Mouse (Mus musculus) NIH3T3 (cell line): Measurements from ENCODE around the gene Skap2.

ENCODE experiments used
- DNase-seq: peaks from one replicate; pipeline ENCODE4 v3.0.0-alpha.2; 2012; ENCODE audit warnings: low read depth

The Skap2 gene

GRCm38 (mm10) chr6:51844106-51844505, 168.2 kb downstream of the Skap2 start:
- DNase-seq, result no peak

- no peak for DNase-seq
Measured at GRCm38 (mm10) chr6:51843081-51843480, 169.3 kb downstream of the Skap2 start.

GRCm38 (mm10) chr6:51838177-51838576, 174.2 kb downstream of the Skap2 start:
- no peak for DNase-seq

GRCm38 (mm10) chr6:51833362-51833761, 179.0 kb downstream of the Skap2 start:
- no peak for DNase-seq

- DNase-seq, result no peak
Measured at GRCm38 (mm10) chr6:51825621-51826021, 186.7 kb downstream of the Skap2 start.

GRCm38 (mm10) chr6:51824136-51824830, 188.1 kb downstream of the Skap2 start:
- no peak for DNase-seq

GRCm38 (mm10) chr6:51822049-51822448, 190.3 kb downstream of the Skap2 start:
- DNase-seq, result no peak

GRCm38 (mm10) chr6:51820853-51821252, 191.5 kb downstream of the Skap2 start:
- no peak for DNase-seq

- DNase-seq, result no peak
Measured at GRCm38 (mm10) chr6:51816892-51817621, 195.3 kb downstream of the Skap2 start.

GRCm38 (mm10) chr6:51810906-51811305, 201.4 kb downstream of the Skap2 start:
- no peak for DNase-seq

GRCm38 (mm10) chr6:51809164-51809824, 203.1 kb downstream of the Skap2 start:
- DNase-seq, result no peak

- no peak for DNase-seq
Measured at GRCm38 (mm10) chr6:51808011-51808410, 204.3 kb downstream of the Skap2 start.
